Mouse (Mus musculus): ENCODE results near the gene Gm20736. TPM values are rescaled to one million over a fixed set of nuclear protein-coding genes. Genes with fewer than 3 reads are reported as not detected.
"Not testable (repeated sequence)": the region's sequence is repeated elsewhere in the genome, so short reads cannot be mapped to it uniquely, and the experiment has no call there.

The Gm20736 gene
- polyA plus RNA-seq (2015; fragmentation: Nextera tagmentation; extraction: Ambion mirVana) = not detected in 2 replicates

DNA sequence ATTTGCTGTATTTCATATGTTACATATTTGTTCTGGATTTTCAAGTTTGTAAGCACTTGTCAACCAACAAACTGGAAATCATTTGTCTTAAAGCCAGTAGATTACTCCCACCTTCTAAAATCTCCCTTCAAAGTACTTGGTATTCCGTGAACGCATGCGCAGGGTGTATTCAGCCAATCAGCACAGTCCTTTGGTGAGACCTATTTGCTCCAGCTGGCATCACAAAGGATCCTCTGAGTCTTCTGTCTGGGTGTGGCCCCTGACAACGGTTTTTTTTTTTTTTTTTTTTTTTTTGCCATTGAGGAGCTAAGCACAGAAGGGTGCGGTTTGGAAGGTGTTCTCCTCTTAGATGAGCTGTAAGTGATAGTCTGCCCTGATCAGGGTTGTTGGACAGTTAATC is at the start of gene Gm20736:
Gene Gm20736 (plus strand): TSS at position 301 of the 400 bp plus-strand sequence.
- not testable (repeated sequence) for H3K4me1 ChIP-seq (replicated peaks; ENCODE audit: control insufficient read depth, insufficient read depth); H3K36me3 ChIP-seq (ENCODE audit: control insufficient read depth, insufficient read depth, low read length); H3K27me3 ChIP-seq (ENCODE audit: control insufficient read depth, insufficient read depth, low read length); H3K9ac ChIP-seq (ENCODE audit: low read length); H3K9me3 ChIP-seq (ENCODE audit: control insufficient read depth, low read length); H3K4me2 ChIP-seq (replicated peaks; ENCODE audit: low read depth); ATAC-seq (ENCODE audit: low FRiP score, low TSS enrichment); DNase-seq (ENCODE audit: low spot score); H3K27ac ChIP-seq (replicated peaks); H3K4me3 ChIP-seq (ENCODE audit: low read depth, low read length)
- WGBS = no CpG with 5 or more reads among the region's 5 CpGs

Other genes starting within 250 kb of the Gm20736 start
- not detected in 2 replicates for gene Gm20924, start 170.2 kb upstream of the Gm20736 start, polyA plus RNA-seq (2015; fragmentation: Nextera tagmentation; extraction: Ambion mirVana)

Measured in stomach, postnatal 0 days (tissue).